ENCODE assay signal across 2 mouse cellular contexts in the genomic region with DNA sequence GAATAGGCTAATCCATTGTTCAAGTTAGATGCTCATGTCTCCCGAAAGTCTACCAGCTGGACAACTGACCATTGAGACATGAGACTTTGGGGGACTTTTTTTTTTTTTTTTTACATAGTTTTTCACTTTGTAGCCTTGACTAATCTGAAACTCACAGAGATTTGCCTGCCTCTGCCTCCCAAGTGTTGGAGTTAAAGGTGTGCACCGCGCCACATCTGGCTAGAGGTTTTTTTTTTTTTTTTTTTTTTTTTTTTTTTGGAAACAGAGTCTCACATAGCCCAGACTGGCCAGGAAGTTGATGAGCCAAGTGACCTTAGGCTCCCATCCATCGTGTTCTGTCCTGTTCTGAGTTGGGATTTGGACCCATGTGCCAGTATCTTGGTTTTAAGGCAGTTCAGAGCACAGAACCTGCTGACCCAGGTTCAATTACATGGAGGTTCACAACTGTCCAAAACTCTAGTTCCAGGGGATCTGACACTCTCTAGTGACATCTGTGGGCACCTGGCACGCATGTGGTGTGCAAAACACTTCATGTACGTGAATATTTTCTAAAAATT.
TF ChIP-seq lines count a peak whose summit lies in the region.

No protein-coding gene starts in this region.

TF ChIP-seq in CH12.LX, 34 proteins besides CTCF, POLR2A, EP300 and RAD21:
- no peak for TF ChIP-seq ELF1 (IDR thresholded peaks at IDR 0.05; ENCODE audit: low read depth, low read length)
- TF ChIP-seq MAZ (IDR thresholded peaks at IDR 0.05; ENCODE audit: low read depth, low read length): no peak
- TF ChIP-seq MAFK (IDR thresholded peaks at IDR 0.05; ENCODE audit: insufficient replicate concordance, low read length): no peak
- TF ChIP-seq GABPA (IDR thresholded peaks at IDR 0.05; ENCODE audit: insufficient replicate concordance, low read depth, low read length): no peak
- peak; percentile 58; the same call in 1 of the 2 replicates for TF ChIP-seq ZNF384 (IDR thresholded peaks at IDR 0.05; ENCODE audit: low read depth, low read length)
- TF ChIP-seq KAT2A (IDR thresholded peaks at IDR 0.05; ENCODE audit: insufficient replicate concordance, low read length): no peak
- no peak for TF ChIP-seq NRF1 (IDR thresholded peaks at IDR 0.05; ENCODE audit: low read depth, low read length)

TF ChIP-seq in MEL, 35 proteins besides CTCF, POLR2A, EP300 and RAD21:
- TF ChIP-seq ZNF384 (IDR thresholded peaks at IDR 0.05; ENCODE audit: low read depth, low read length) (peak; percentile 37), ETS1 (IDR thresholded peaks at IDR 0.05; ENCODE audit: low read depth, low read length) (no peak), JUND (IDR thresholded peaks at IDR 0.05; ENCODE audit: low read depth, low read length) (no peak)
